Mouse (Mus musculus) lung, embryonic 14.5 days (tissue): ENCODE results near the gene Tmem207. TPM values are rescaled to one million over a fixed set of nuclear protein-coding genes. Genes with fewer than 3 reads are reported as not detected.

Experiments
- ATAC-seq: fragments of 200-750 bp; cut with Nextera tagmentation; 2 replicates; pipeline ENCODE4 v1.8.0; 2017; ENCODE audit warnings: mild to moderate bottlenecking, moderate TSS enrichment, moderate library complexity; ENCODE audit not compliant: insufficient read depth
- DNase-seq: peaks from one replicate; pipeline ENCODE4 v3.0.0-alpha.2; 2015
- H3K27ac ChIP-seq: fragments of 300-500 bp; sonication (generic); 2 replicates; pipeline ENCODE4 v1.5.1; 2014; ENCODE audit warnings: low read depth, mild to moderate bottlenecking, moderate library complexity
- H3K27me3 ChIP-seq: fragments of 300-500 bp; sonication (generic); 2 replicates; pipeline ENCODE4 v1.6.1; 2014; ENCODE audit warnings: low read length, control low read depth; ENCODE audit not compliant: insufficient read depth
- H3K36me3 ChIP-seq: fragments of 300-500 bp; sonication (generic); 2 replicates; pipeline ENCODE4 v1.6.1; 2014; ENCODE audit warnings: control low read depth; ENCODE audit not compliant: insufficient read depth
- H3K4me1 ChIP-seq: fragments of 300-500 bp; sonication (generic); 2 replicates; pipeline ENCODE4 v1.6.1; 2014; ENCODE audit warnings: antibody characterized with exemption, control low read depth; ENCODE audit not compliant: insufficient read depth
- H3K4me2 ChIP-seq: fragments of 300-500 bp; sonication (generic); 2 replicates; pipeline ENCODE4 v1.6.1; 2014; ENCODE audit warnings: mild to moderate bottlenecking
- H3K4me3 ChIP-seq: fragments of 300-500 bp; sonication (generic); 2 replicates; pipeline ENCODE4 v1.5.1; 2014; ENCODE audit warnings: low read depth, low read length
- H3K9ac ChIP-seq: fragments of 300-500 bp; sonication (generic); 2 replicates; pipeline ENCODE4 v1.6.1; 2014
- H3K9me3 ChIP-seq: fragments of 300-500 bp; sonication (generic); 2 replicates; pipeline ENCODE4 v1.6.1; 2016; ENCODE audit warnings: low read depth, low read length, control low read depth
- CTCF ChIP-seq: IDR thresholded peaks from 2 replicates; pipeline ENCODE4 v1.5.1; 2016; ENCODE audit warnings: antibody characterized with exemption, low read depth
- WGBS: fragments of 180-500 bp; shearing (Covaris S2); extraction: QIAGEN DNeasy Blood & Tissue Kit; methylation state at CpG from one replicate; pipeline ENCODE4 v1.1.7; 2014; 5-methylcytosine and 5-hydroxymethylcytosine counted together
- polyA plus RNA-seq: library from polyadenylated mRNA; unstranded; fragments of >200 nt; fragmentation: Nextera tagmentation; extraction: Ambion mirVana; gene quantifications from 2 replicates; pipeline ENCODE4 v1.2.1, GENCODE M21; 2014

Gene Tmem207
- polyA plus RNA-seq, 1 experiment from 2014 or later, result not detected

DNA sequence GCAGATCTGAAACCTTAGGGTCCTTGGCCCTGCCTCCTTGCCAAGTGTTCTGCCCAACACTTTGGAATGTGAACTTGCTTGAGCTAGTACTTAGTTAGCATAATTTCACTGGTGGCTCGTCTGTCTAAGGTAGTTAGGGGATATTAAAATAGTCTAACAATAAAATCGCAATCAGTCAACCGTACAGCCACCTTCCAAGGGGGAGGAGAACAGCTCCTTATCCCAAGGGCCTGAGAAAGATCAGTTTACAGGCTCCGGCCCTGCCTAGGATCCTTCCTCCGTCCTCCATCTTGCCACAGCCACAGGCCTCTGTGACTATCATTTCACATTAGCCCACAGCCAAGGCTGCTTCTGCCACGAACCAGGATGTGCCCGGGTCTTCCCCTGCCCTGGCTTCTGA lies 63.7 kb downstream of the Tmem207 start, which contains the start of gene Cldn16:
TSS of gene Cldn16 (plus strand) at position 301 of the 400 bp plus-strand sequence.
- no peak for TF ChIP-seq CTCF
- H3K9ac ChIP-seq, result no peak within 1 kb of the TSS
- WGBS, result 74% methylated on average over 7 of the region's 7 CpGs
- no peak within 1 kb of the TSS for H3K4me2 ChIP-seq
- H3K27me3 ChIP-seq, result no peaks in the 10 kb centered on the region
- no peak within 1 kb of the TSS for H3K4me3 ChIP-seq
- ATAC-seq (no peak), DNase-seq (no peak)
- no peaks in the 10 kb centered on the region for H3K4me1 ChIP-seq
- no peaks in the 10 kb centered on the region for H3K36me3 ChIP-seq
- no peak within 1 kb of the TSS for H3K27ac ChIP-seq
- H3K9me3 ChIP-seq, result no peaks in the 10 kb centered on the region

DNA sequence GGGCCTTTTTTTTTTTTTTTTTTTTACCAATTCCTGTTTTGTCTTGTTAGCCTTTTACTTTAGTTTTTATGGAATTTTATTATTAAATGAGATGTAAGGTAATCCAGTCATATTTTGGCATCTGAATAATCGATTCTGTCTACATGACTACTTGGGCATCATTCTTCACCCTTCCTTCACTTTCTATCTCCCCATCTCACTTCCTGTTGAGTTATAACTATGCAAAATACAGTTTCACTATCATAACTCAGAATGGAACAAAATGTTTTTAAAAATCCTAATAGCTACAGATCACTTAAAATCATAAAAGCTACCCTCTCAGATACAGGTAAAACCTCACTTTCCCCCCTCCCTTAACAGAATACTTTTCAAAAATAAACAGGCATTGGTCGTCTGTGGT lies 70.4 kb downstream of the Tmem207 start:
- Histone ChIP-seq H3K9me3 (no peaks in the 10 kb centered on the region), H3K4me3 (no peak overlapping the region), H3K36me3 (no peaks in the 10 kb centered on the region), H3K9ac (no peak overlapping the region), H3K4me2 (no peak overlapping the region), H3K27ac (no peak overlapping the region), H3K4me1 (no peaks in the 10 kb centered on the region), H3K27me3 (no peaks in the 10 kb centered on the region)
- DNase-seq (no peak), ATAC-seq (no peak)
- 70% methylated on average over 2 of the region's 2 CpGs for WGBS
- TF ChIP-seq CTCF, result no peak

GRCm38 (mm10) chr16:26454163-26454562 lies 72.4 kb downstream of the Tmem207 start:
- WGBS, result 42% methylated on average over 3 of the region's 3 CpGs
- no peaks in the 10 kb centered on the region for H3K9me3 ChIP-seq
- H3K9ac ChIP-seq, result no peak overlapping the region
- H3K4me3 ChIP-seq, result no peak overlapping the region
- no peaks in the 10 kb centered on the region for H3K27me3 ChIP-seq
- no peak overlapping the region for H3K27ac ChIP-seq
- DNase-seq (peak; percentile 28), ATAC-seq (no peak)
- H3K4me2 ChIP-seq, result no peak overlapping the region
- TF ChIP-seq CTCF, result no peak
- no peaks in the 10 kb centered on the region for H3K36me3 ChIP-seq
- H3K4me1 ChIP-seq, result no peaks in the 10 kb centered on the region

Other genes starting within 250 kb of the Tmem207 start
- 10.6 and 12.2 TPM in 2 replicates for gene Cldn1, start 154.9 kb downstream of the Tmem207 start, polyA plus RNA-seq
- not detected in 2 replicates for gene Cldn16, start 63.6 kb downstream of the Tmem207 start, polyA plus RNA-seq
- gene Il1rap, start 54.9 kb upstream of the Tmem207 start, polyA plus RNA-seq, result 14.0 TPM in 2 replicates